Mouse (Mus musculus): ENCODE results near the gene Gnai1. TPM values are rescaled to one million over a fixed set of nuclear protein-coding genes. Genes with fewer than 3 reads are reported as not detected.
"Not testable (repeated sequence)": the region's sequence is repeated elsewhere in the genome, so short reads cannot be mapped to it uniquely, and the experiment has no call there.

Gene Gnai1
- total and polyA plus RNA-seq, 2 experiments from 2014 or later = 51.1 to 95.9 TPM

GRCm38 (mm10) chr5:18358191-18358590, 2.0 kb downstream of the Gnai1 start:
- Histone ChIP-seq H3K9ac (replicated peaks; ENCODE audit: low read length) (peak overlapping the region; percentile 88), H3K27me3 (ENCODE audit: insufficient read depth, low read length) (no peaks in the 10 kb centered on the region), H3K27ac (no peak overlapping the region), H3K4me1 (ENCODE audit: insufficient read depth, low read length) (no peaks in the 10 kb centered on the region), H3K9me3 (ENCODE audit: low read length) (no peaks in the 10 kb centered on the region), H3K4me2 (ENCODE audit: low read depth, low read length) (peak overlapping the region; percentile 89), H3K4me3 (ENCODE audit: low read length) (peak overlapping the region; percentile 87), H3K36me3 (ENCODE audit: insufficient read depth, low read length) (no peaks in the 10 kb centered on the region)
- TF ChIP-seq CTCF (IDR thresholded peaks at IDR 0.05; ENCODE audit: low read depth) = peak; percentile 69
- 15% methylated on average over 3 of the region's 3 CpGs for WGBS
- no peak for ATAC-seq
- peak; percentile 65 for DNase-seq (ENCODE audit: low spot score)

DNA sequence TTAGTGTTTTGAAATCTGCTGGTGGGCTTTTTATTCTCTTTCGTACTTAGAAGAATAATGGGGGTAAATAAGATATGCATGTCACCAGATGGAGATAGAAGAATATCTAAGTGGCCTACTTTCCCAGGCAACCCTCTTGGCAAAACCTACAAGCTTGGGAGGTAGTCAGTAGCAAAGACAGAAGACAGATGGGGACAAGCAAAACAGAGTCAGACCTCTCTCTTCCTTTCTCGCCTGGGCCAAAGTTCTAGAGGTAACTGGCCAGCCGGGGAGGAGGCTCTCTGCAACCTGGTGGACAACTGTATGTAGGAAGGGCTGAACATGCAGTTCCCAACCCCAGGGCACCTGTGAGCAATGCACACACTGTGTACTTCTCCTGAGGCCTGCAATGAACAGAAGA, 12.9 kb downstream of the Gnai1 start:
- no peaks in the 10 kb centered on the region for H3K4me1 ChIP-seq (ENCODE audit: insufficient read depth, low read length)
- H3K36me3 ChIP-seq (ENCODE audit: insufficient read depth, low read length) = no peaks in the 10 kb centered on the region
- H3K27ac ChIP-seq = no peak overlapping the region
- no peak for TF ChIP-seq CTCF (IDR thresholded peaks at IDR 0.05; ENCODE audit: low read depth)
- no peak overlapping the region for H3K4me3 ChIP-seq (ENCODE audit: low read length)
- no peaks in the 10 kb centered on the region for H3K27me3 ChIP-seq (ENCODE audit: insufficient read depth, low read length)
- 100% methylated on average over 3 of the region's 3 CpGs for WGBS
- no peak overlapping the region for H3K9ac ChIP-seq (replicated peaks; ENCODE audit: low read length)
- 0 out of 2 replicates have a peak, but pooled peaks cover 5% of the 10 kb centered on the region for H3K9me3 ChIP-seq (ENCODE audit: low read length)
- H3K4me2 ChIP-seq (ENCODE audit: low read depth, low read length) = no peak overlapping the region
- ATAC-seq (no peak), DNase-seq (ENCODE audit: low spot score) (no peak)

GRCm38 (mm10) chr5:18343455-18344142, 16.6 kb downstream of the Gnai1 start:
- 90% methylated on average over 4 of the region's 4 CpGs for WGBS
- no peak overlapping the region for H3K27ac ChIP-seq
- no peak overlapping the region for H3K4me3 ChIP-seq (ENCODE audit: low read length)
- H3K4me2 ChIP-seq (ENCODE audit: low read depth, low read length) = no peak overlapping the region
- H3K4me1 ChIP-seq (ENCODE audit: insufficient read depth, low read length) = no peaks in the 10 kb centered on the region
- H3K27me3 ChIP-seq (ENCODE audit: insufficient read depth, low read length) = no peaks in the 10 kb centered on the region
- H3K9me3 ChIP-seq (ENCODE audit: low read length) = 0 out of 2 replicates have a peak, but pooled peaks cover 5% of the 10 kb centered on the region
- no peak overlapping the region for H3K9ac ChIP-seq (replicated peaks; ENCODE audit: low read length)
- DNase-seq (ENCODE audit: low spot score) (no peak), ATAC-seq (no peak)
- H3K36me3 ChIP-seq (ENCODE audit: insufficient read depth, low read length) = no peaks in the 10 kb centered on the region
- no peak for TF ChIP-seq CTCF (IDR thresholded peaks at IDR 0.05; ENCODE audit: low read depth)

- 60% methylated on average over 4 of the region's 4 CpGs for WGBS
- DNase-seq (ENCODE audit: low spot score) (no peak), ATAC-seq (no peak)
- no peak overlapping the region for H3K27ac ChIP-seq
- H3K4me1 ChIP-seq (ENCODE audit: insufficient read depth, low read length) = no peaks in the 10 kb centered on the region
- H3K4me2 ChIP-seq (ENCODE audit: low read depth, low read length) = no peak overlapping the region
- no peaks in the 10 kb centered on the region for H3K27me3 ChIP-seq (ENCODE audit: insufficient read depth, low read length)
- H3K4me3 ChIP-seq (ENCODE audit: low read length) = no peak overlapping the region
- H3K36me3 ChIP-seq (ENCODE audit: insufficient read depth, low read length) = no peaks in the 10 kb centered on the region
- no peak overlapping the region for H3K9ac ChIP-seq (replicated peaks; ENCODE audit: low read length)
- 0 out of 2 replicates have a peak, but pooled peaks cover 5% of the 10 kb centered on the region for H3K9me3 ChIP-seq (ENCODE audit: low read length)
- no peak for TF ChIP-seq CTCF (IDR thresholded peaks at IDR 0.05; ENCODE audit: low read depth)
Observed at GRCm38 (mm10) chr5:18342765-18343454, 17.2 kb downstream of the Gnai1 start.

DNA sequence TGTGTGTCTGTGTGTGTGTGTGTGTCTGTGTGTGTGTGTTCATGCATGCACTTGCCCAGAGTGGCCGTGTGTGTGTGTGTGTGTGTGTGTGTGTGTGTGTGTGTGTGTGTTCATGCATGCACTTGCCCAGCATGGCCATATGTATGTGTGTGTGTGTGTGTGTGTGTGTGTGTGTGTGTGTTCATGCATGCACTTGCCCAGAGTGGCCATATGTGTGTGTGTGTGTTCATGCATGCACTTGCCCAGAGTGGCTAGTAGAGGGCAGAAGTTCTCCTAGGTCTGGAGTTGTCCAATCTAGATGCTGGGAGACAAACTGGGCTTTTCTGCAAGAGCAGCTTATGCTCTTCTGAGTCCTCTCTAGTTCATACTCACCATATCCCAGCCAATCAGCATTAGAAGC, 18.3 kb downstream of the Gnai1 start:
- H3K9me3 ChIP-seq (ENCODE audit: low read length); H3K27me3 ChIP-seq (ENCODE audit: insufficient read depth, low read length); H3K27ac ChIP-seq; H3K9ac ChIP-seq (replicated peaks; ENCODE audit: low read length); H3K36me3 ChIP-seq (ENCODE audit: insufficient read depth, low read length); H3K4me3 ChIP-seq (ENCODE audit: low read length); H3K4me2 ChIP-seq (ENCODE audit: low read depth, low read length); H3K4me1 ChIP-seq (ENCODE audit: insufficient read depth, low read length); DNase-seq (ENCODE audit: low spot score): not testable (repeated sequence)
- 86% methylated on average over 1 of the region's 1 CpGs for WGBS
- peak; percentile 75 for ATAC-seq

- no peak overlapping the region for H3K27ac ChIP-seq
- DNase-seq (ENCODE audit: low spot score) (no peak), ATAC-seq (no peak)
- no peak for TF ChIP-seq CTCF (IDR thresholded peaks at IDR 0.05; ENCODE audit: low read depth)
- H3K4me1 ChIP-seq (ENCODE audit: insufficient read depth, low read length) = no peaks in the 10 kb centered on the region
- H3K36me3 ChIP-seq (ENCODE audit: insufficient read depth, low read length) = no peaks in the 10 kb centered on the region
- H3K9me3 ChIP-seq (ENCODE audit: low read length) = no peaks in the 10 kb centered on the region
- H3K9ac ChIP-seq (replicated peaks; ENCODE audit: low read length) = no peak overlapping the region
- no peaks in the 10 kb centered on the region for H3K27me3 ChIP-seq (ENCODE audit: insufficient read depth, low read length)
- H3K4me2 ChIP-seq (ENCODE audit: low read depth, low read length) = no peak overlapping the region
- H3K4me3 ChIP-seq (ENCODE audit: low read length) = no peak overlapping the region
- WGBS = 84% methylated on average over 5 of the region's 5 CpGs
Observed at GRCm38 (mm10) chr5:18332256-18332655, 27.9 kb downstream of the Gnai1 start.

DNA sequence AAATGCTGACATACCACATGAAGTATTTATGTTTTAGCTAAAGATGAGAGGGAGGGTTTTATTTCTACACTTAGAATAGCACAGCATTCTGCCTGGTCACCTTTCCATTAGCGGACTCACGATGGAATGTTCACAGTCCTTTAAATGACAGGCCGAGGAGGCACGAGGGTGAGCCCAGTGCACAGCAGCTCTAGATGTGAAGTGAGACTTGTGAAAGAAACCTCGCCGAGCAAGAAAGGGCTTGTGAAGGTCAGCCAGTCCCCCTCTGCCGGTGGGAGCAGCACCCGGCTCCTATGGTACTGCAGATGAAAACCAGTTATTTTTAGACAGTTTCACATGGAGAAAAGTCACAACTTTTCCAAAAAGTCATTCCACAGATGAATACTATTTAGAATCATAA, 29.4 kb downstream of the Gnai1 start:
- WGBS = 63% methylated on average over 8 of the region's 8 CpGs
- no peaks in the 10 kb centered on the region for H3K36me3 ChIP-seq (ENCODE audit: insufficient read depth, low read length)
- H3K4me3 ChIP-seq (ENCODE audit: low read length) = no peak overlapping the region
- TF ChIP-seq CTCF (IDR thresholded peaks at IDR 0.05; ENCODE audit: low read depth) = no peak
- no peaks in the 10 kb centered on the region for H3K9me3 ChIP-seq (ENCODE audit: low read length)
- ATAC-seq = no peak
- no peak overlapping the region for H3K4me2 ChIP-seq (ENCODE audit: low read depth, low read length)
- peak; percentile 5 for DNase-seq (ENCODE audit: low spot score)
- no peaks in the 10 kb centered on the region for H3K4me1 ChIP-seq (ENCODE audit: insufficient read depth, low read length)
- H3K27me3 ChIP-seq (ENCODE audit: insufficient read depth, low read length) = no peaks in the 10 kb centered on the region
- no peak overlapping the region for H3K27ac ChIP-seq
- H3K9ac ChIP-seq (replicated peaks; ENCODE audit: low read length) = no peak overlapping the region
